Mouse (Mus musculus): ENCODE data around the gene Zdhhc8. TPM values are rescaled to one million over a fixed set of nuclear protein-coding genes. Genes with fewer than 3 reads are reported as not detected.

Zdhhc8 gene
- polyA plus RNA-seq, 1 experiment from 2014 or later = 14.8 TPM

- Histone ChIP-seq H3K4me1 (replicated peaks; ENCODE audit: control insufficient read depth, insufficient read depth, low read length) (peaks cover 17% of the 10 kb centered on the region), H3K27me3 (ENCODE audit: control insufficient read depth, insufficient read depth, low read length) (no peaks in the 10 kb centered on the region), H3K36me3 (replicated peaks; ENCODE audit: control insufficient read depth, insufficient read depth) (peaks cover 52% of the 10 kb centered on the region), H3K4me2 (replicated peaks) (no peak overlapping the region), H3K27ac (no peak overlapping the region), H3K9ac (no peak overlapping the region), H3K4me3 (replicated peaks; ENCODE audit: low read length) (no peak overlapping the region), H3K9me3 (ENCODE audit: control insufficient read depth, low read length) (no peaks in the 10 kb centered on the region)
- ATAC-seq (ENCODE audit: low FRiP score) = no peak; the same call in 1 of the 2 replicates
- no peak for DNase-seq (ENCODE audit: low spot score)
- WGBS = 88% methylated on average over 6 of the region's 6 CpGs
Measured at GRCm38 (mm10) chr16:18220856-18221542, 13.9 kb downstream of the Zdhhc8 start.

- DNase-seq (ENCODE audit: low spot score) = no peak
- H3K9me3 ChIP-seq (ENCODE audit: control insufficient read depth, low read length) = no peaks in the 10 kb centered on the region
- H3K36me3 ChIP-seq (replicated peaks; ENCODE audit: control insufficient read depth, insufficient read depth) = peaks cover 42% of the 10 kb centered on the region
- no peak overlapping the region for H3K27ac ChIP-seq
- peaks cover 26% of the 10 kb centered on the region for H3K4me1 ChIP-seq (replicated peaks; ENCODE audit: control insufficient read depth, insufficient read depth, low read length)
- no peak overlapping the region for H3K9ac ChIP-seq
- H3K27me3 ChIP-seq (ENCODE audit: control insufficient read depth, insufficient read depth, low read length) = no peaks in the 10 kb centered on the region
- no peak overlapping the region for H3K4me3 ChIP-seq (replicated peaks; ENCODE audit: low read length)
- 58% methylated on average over 8 of the region's 8 CpGs for WGBS
- ATAC-seq (ENCODE audit: low FRiP score) = 0 out of 2 replicates have a peak, but pooled peaks have one; percentile 26
- H3K4me2 ChIP-seq (replicated peaks) = no peak overlapping the region
Measured at GRCm38 (mm10) chr16:18220001-18220400, 14.9 kb downstream of the Zdhhc8 start.

DNA sequence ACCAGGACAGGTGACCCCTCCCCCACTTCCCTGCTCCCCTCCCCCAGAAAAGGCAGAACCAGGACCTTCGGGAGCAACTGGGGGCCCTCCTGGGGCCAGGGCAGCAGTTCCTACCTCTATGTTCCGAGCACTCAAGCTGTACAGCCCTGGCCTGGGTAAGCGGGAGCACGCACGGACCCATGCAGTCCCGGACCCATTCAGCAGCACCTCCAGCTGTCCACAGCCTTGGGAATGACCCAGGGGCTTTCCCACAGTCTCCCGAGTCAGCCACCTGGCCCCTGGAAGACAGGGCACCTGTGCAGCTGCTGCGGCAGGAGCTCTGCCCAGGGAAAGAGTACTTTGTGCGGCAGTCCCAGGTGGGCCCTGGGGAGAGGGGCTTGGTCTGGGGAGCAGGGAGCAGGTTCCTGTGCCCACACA lies 16.3 kb downstream of the Zdhhc8 start:
- Histone ChIP-seq H3K9me3 (ENCODE audit: control insufficient read depth, low read length) (no peaks in the 10 kb centered on the region), H3K4me2 (replicated peaks) (no peak overlapping the region), H3K36me3 (replicated peaks; ENCODE audit: control insufficient read depth, insufficient read depth) (peaks cover 27% of the 10 kb centered on the region), H3K27ac (no peak overlapping the region), H3K4me1 (replicated peaks; ENCODE audit: control insufficient read depth, insufficient read depth, low read length) (peaks cover 39% of the 10 kb centered on the region), H3K27me3 (ENCODE audit: control insufficient read depth, insufficient read depth, low read length) (no peaks in the 10 kb centered on the region), H3K9ac (no peak overlapping the region), H3K4me3 (replicated peaks; ENCODE audit: low read length) (no peak overlapping the region)
- ATAC-seq (ENCODE audit: low FRiP score) = no peak
- no peak for DNase-seq (ENCODE audit: low spot score)
- WGBS = 83% methylated on average over 9 of the region's 9 CpGs

DNA sequence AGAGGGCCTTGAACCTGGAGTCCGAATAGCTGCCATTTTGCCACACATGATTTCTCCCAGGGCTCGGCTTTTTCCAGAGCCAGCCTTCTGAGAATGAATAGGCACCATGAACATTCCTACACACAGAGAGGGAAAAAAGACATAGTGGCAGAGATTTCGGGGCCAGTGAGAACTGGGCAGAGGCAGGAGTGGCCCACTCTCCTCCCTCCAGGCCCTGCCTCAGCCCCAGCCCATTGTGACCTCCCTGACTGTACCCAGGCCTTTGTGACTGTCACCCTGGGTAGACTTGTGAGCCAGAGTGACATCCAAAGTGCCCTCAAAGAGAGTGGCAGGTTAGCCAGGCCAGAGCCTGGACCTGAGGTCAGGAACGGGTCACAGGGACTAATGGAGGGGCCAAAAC lies 17.4 kb downstream of the Zdhhc8 start, which contains the start of gene Ccdc188:
Gene Ccdc188, plus strand, starts transcription at position 301 of the 400 bp plus-strand sequence.
- Histone ChIP-seq H3K36me3 (replicated peaks; ENCODE audit: control insufficient read depth, insufficient read depth) (peaks cover 17% of the 10 kb centered on the region), H3K27ac (no peak within 1 kb of the TSS), H3K27me3 (ENCODE audit: control insufficient read depth, insufficient read depth, low read length) (no peaks in the 10 kb centered on the region), H3K9ac (no peak within 1 kb of the TSS; the same call in 1 of the 2 replicates), H3K4me1 (replicated peaks; ENCODE audit: control insufficient read depth, insufficient read depth, low read length) (peaks cover 47% of the 10 kb centered on the region), H3K9me3 (ENCODE audit: control insufficient read depth, low read length) (no peaks in the 10 kb centered on the region), H3K4me2 (replicated peaks) (no peak within 1 kb of the TSS), H3K4me3 (replicated peaks; ENCODE audit: low read length) (no peak within 1 kb of the TSS)
- WGBS = 90% methylated on average over 4 of the region's 4 CpGs
- DNase-seq (ENCODE audit: low spot score) = no peak
- no peak for ATAC-seq (ENCODE audit: low FRiP score)

DNA sequence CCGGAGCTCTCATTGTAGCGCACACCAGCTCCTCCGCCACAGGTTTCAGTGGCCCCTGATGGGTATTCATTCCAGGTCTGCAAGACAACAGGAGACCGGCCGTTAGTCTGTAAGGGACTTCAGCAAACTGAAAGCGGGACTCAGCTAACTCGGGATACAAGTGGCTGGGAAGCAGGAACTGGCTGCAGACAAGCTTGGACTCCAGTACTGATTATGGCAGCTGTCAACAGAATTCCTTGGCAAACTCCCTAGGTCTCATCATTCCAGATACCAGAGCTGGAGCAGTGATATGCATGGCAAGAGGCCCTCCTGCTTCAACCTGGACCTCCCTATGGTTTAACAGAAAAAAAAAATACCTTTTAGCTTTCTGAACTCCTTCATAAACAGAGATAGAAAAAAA lies 20.1 kb downstream of the Zdhhc8 start:
- Histone ChIP-seq H3K9ac (peak overlapping the region; percentile 53), H3K27ac (peak overlapping the region; percentile 92), H3K4me2 (replicated peaks) (peak overlapping the region; percentile 53), H3K36me3 (replicated peaks; ENCODE audit: control insufficient read depth, insufficient read depth) (no peaks in the 10 kb centered on the region), H3K9me3 (ENCODE audit: control insufficient read depth, low read length) (no peaks in the 10 kb centered on the region), H3K27me3 (ENCODE audit: control insufficient read depth, insufficient read depth, low read length) (no peaks in the 10 kb centered on the region), H3K4me3 (replicated peaks; ENCODE audit: low read length) (peak overlapping the region; percentile 26), H3K4me1 (replicated peaks; ENCODE audit: control insufficient read depth, insufficient read depth, low read length) (peaks cover 51% of the 10 kb centered on the region)
- ATAC-seq (ENCODE audit: low FRiP score) (no peak), DNase-seq (ENCODE audit: low spot score) (peak; percentile 29)
- WGBS = 45% methylated on average over 7 of the region's 7 CpGs

DNA sequence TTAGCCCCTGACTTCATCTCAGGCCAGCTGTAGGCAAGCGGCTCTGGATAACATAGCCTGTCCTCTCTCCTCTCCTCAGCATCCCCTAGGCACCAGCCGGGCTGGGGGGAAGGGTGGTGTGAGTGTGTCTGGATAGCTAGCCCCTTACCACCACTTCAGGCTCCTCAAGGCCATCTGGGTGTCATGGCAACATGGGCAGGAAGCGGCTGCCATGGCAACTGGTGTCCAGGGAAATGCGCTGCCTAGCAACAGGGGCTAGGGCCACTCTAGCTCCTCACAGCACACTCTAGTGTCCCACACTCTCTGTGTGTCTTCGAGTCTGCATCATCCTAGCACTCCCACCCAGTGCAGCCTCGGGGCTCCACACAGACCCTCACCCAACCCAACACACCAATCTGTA lies 21.2 kb downstream of the Zdhhc8 start:
- 7% methylated on average over 6 of the region's 6 CpGs for WGBS
- Histone ChIP-seq H3K4me3 (replicated peaks; ENCODE audit: low read length) (peak overlapping the region; percentile 26), H3K36me3 (replicated peaks; ENCODE audit: control insufficient read depth, insufficient read depth) (no peaks in the 10 kb centered on the region), H3K27ac (peak overlapping the region; percentile 92), H3K9me3 (ENCODE audit: control insufficient read depth, low read length) (no peaks in the 10 kb centered on the region), H3K27me3 (ENCODE audit: control insufficient read depth, insufficient read depth, low read length) (no peaks in the 10 kb centered on the region), H3K9ac (peak overlapping the region; percentile 53), H3K4me2 (replicated peaks) (peak overlapping the region; percentile 53), H3K4me1 (replicated peaks; ENCODE audit: control insufficient read depth, insufficient read depth, low read length) (peaks cover 48% of the 10 kb centered on the region)
- peak; percentile 91 for DNase-seq (ENCODE audit: low spot score)
- ATAC-seq (ENCODE audit: low FRiP score) = peak; percentile 89

DNA sequence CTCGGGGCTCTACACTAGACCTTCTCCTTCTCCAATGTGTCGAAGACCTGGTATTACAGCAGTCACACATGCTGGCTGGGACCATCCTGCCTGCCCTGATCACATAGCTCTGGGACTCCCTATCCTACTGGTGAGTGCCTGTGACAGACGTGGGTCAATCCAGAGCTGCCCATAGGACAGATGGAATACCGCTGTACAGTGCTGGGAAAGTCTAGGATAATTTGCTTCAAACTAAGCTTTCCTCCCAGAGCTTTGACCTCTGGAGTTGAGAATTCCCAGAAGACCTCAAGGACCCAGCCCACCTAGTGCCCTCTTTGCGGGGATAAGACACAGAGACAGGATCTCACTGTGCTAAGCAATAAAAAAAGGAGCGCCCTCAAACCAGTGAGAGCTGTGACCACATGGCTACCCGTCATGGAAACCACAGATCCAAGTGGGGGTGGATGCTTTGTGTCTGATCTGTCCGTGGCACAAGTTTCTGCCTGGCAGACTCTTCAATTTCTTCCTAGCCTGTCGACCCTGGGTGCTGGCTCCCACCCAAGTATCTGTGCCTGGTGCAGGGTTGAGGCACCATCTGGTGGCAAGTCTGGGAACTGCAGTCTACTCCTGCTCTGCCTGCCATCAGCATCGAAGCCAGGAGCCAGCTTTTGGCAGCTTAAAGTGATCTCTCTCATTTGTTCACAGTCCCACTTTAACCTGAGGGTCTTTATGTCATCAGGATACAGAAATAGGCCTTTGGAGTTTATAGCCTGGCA lies 23.3 kb downstream of the Zdhhc8 start:
- WGBS = 44% methylated on average over 10 of the region's 10 CpGs
- DNase-seq (ENCODE audit: low spot score) (peak; percentile 97), ATAC-seq (ENCODE audit: low FRiP score) (peak; percentile 19; the same call in 1 of the 2 replicates)
- Histone ChIP-seq H3K4me2 (replicated peaks) (no peak overlapping the region), H3K27me3 (ENCODE audit: control insufficient read depth, insufficient read depth, low read length) (no peaks in the 10 kb centered on the region), H3K9ac (no peak overlapping the region), H3K4me1 (replicated peaks; ENCODE audit: control insufficient read depth, insufficient read depth, low read length) (peaks cover 48% of the 10 kb centered on the region), H3K9me3 (ENCODE audit: control insufficient read depth, low read length) (no peaks in the 10 kb centered on the region), H3K36me3 (replicated peaks; ENCODE audit: control insufficient read depth, insufficient read depth) (no peaks in the 10 kb centered on the region), H3K4me3 (replicated peaks; ENCODE audit: low read length) (no peak overlapping the region), H3K27ac (0 out of 2 replicates have a peak overlapping the region, but pooled peaks have one; percentile 29)

DNA sequence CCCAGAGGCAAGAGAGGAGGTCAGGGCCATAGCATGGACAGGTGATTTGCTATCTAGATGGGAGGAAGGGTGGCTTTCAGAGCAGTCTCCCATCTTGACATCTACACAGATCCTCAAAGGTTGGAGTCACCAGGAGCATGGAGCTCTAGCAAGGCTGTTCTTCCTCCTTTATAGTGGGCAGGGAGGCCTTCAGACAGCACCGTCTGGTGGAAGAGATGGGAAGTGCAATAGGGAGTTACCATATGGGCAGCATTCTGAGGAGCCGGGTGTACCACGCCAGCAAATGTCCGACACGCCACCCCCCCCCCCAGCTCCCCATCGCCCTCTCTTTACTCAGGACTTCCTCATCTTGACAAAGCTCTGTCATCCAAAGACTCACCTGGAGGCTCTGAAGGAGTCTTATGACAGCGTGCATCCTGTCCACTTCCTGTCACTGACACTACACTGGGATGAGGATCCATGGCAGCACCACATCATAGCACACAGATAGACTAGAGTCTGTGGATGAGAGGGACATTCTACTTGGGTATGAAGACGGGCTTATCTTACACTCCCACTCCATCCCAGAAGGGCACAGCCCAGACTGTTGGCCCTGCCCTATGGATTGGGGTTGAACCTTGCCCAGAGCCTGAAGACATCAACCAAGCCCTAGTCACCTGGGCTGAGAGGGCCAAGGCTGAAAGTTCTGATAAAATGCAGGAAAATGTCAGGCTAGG lies 24.1 kb downstream of the Zdhhc8 start:
- peaks cover 43% of the 10 kb centered on the region for H3K4me1 ChIP-seq (replicated peaks; ENCODE audit: control insufficient read depth, insufficient read depth, low read length)
- no peaks in the 10 kb centered on the region for H3K36me3 ChIP-seq (replicated peaks; ENCODE audit: control insufficient read depth, insufficient read depth)
- no peak overlapping the region for H3K9ac ChIP-seq
- ATAC-seq (ENCODE audit: low FRiP score) (no peak), DNase-seq (ENCODE audit: low spot score) (peak; percentile 73)
- 22% methylated on average over 8 of the region's 8 CpGs for WGBS
- H3K27me3 ChIP-seq (ENCODE audit: control insufficient read depth, insufficient read depth, low read length) = no peaks in the 10 kb centered on the region
- no peak overlapping the region for H3K4me2 ChIP-seq (replicated peaks)
- no peaks in the 10 kb centered on the region for H3K9me3 ChIP-seq (ENCODE audit: control insufficient read depth, low read length)
- H3K27ac ChIP-seq = no peak overlapping the region
- no peak overlapping the region for H3K4me3 ChIP-seq (replicated peaks; ENCODE audit: low read length)

All from hindbrain, embryonic 14.5 days (tissue).